Mouse (Mus musculus) heart, embryonic 10.5 days (tissue): ENCODE results near the gene Olig2. TPM values are rescaled to one million over a fixed set of nuclear protein-coding genes. Genes with fewer than 3 reads are reported as not detected.
"Not testable (repeated sequence)": the region's sequence is repeated elsewhere in the genome, so short reads cannot be mapped to it uniquely, and the experiment has no call there.

Experiments
- DNase-seq: peaks from one replicate; pipeline ENCODE4 v3.0.0-alpha.2; 2017; ENCODE audit warnings: low spot score
- H3K27ac ChIP-seq: fragments of 300-500 bp; sonication (generic); 2 replicates; pipeline ENCODE4 v1.5.1; 2016; ENCODE audit warnings: mild to moderate bottlenecking
- H3K27me3 ChIP-seq: fragments of 300-500 bp; sonication (generic); 2 replicates; pipeline ENCODE4 v1.6.1; 2016; ENCODE audit warnings: mild to moderate bottlenecking; ENCODE audit not compliant: poor library complexity, insufficient read depth, severe bottlenecking
- H3K36me3 ChIP-seq: fragments of 300-500 bp; sonication (generic); 2 replicates; pipeline ENCODE4 v1.6.1; 2016; ENCODE audit warnings: mild to moderate bottlenecking, moderate library complexity
- H3K4me1 ChIP-seq: fragments of 300-500 bp; sonication (generic); 2 replicates; pipeline ENCODE4 v1.6.1; 2016; ENCODE audit warnings: mild to moderate bottlenecking
- H3K4me3 ChIP-seq: fragments of 300-500 bp; sonication (generic); 2 replicates; pipeline ENCODE4 v1.5.1; 2016; ENCODE audit warnings: mild to moderate bottlenecking, moderate library complexity
- H3K9me3 ChIP-seq: fragments of 300-500 bp; sonication (generic); 2 replicates; pipeline ENCODE4 v1.6.1; 2016; ENCODE audit warnings: mild to moderate bottlenecking, moderate library complexity
- WGBS: fragments of 180-500 bp; shearing (Covaris S2); methylation state at CpG from one replicate; pipeline ENCODE4 v1.1.7; 2016; 5-methylcytosine and 5-hydroxymethylcytosine counted together
- polyA plus RNA-seq: library from polyadenylated mRNA; unstranded; fragments of >200 nt; fragmentation: Nextera tagmentation; extraction: Ambion mirVana; gene quantifications from 2 replicates; pipeline ENCODE4 v1.2.1, GENCODE M21; 2016

Olig2 gene
- polyA plus RNA-seq, 1 experiment from 2014 or later, result not detected

DNA sequence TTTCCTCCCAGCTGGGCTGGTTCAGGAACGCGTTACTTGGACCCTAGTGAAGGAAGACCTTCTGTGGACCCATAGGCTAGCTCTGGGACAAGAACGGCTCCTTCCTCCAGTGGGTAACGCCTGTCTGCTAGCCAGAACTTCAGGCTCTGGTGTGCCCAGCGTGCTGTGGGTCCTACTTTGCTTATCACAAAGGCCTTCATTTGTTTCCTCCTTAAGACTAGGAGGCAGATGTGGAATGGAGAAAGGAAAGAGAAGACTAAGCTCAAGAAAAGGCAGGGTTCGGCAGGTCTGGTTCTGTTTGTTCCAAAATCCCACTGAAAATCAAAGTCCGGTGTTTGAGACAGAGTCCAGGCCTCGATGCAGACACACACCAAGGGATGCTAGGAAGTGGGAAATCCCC is 4.4 kb downstream of the Olig2 start:
- H3K27me3 ChIP-seq, result peaks cover 100% of the 10 kb centered on the region
- WGBS, result 21% methylated on average over 8 of the region's 8 CpGs
- no peak overlapping the region for H3K4me3 ChIP-seq
- peaks cover 31% of the 10 kb centered on the region for H3K4me1 ChIP-seq
- H3K36me3 ChIP-seq, result no peaks in the 10 kb centered on the region
- no peaks in the 10 kb centered on the region for H3K9me3 ChIP-seq
- no peak for DNase-seq
- H3K27ac ChIP-seq, result no peak overlapping the region

GRCm38 (mm10) chr16:91231781-91232469 is 6.7 kb downstream of the Olig2 start:
- H3K27me3 ChIP-seq, result peaks cover 100% of the 10 kb centered on the region
- no peaks in the 10 kb centered on the region for H3K36me3 ChIP-seq
- no peak overlapping the region for H3K27ac ChIP-seq
- no peak for DNase-seq
- 4% methylated on average over 26 of the region's 26 CpGs for WGBS
- peaks cover 13% of the 10 kb centered on the region for H3K4me1 ChIP-seq
- no peak overlapping the region for H3K4me3 ChIP-seq
- no peaks in the 10 kb centered on the region for H3K9me3 ChIP-seq

- Histone ChIP-seq H3K27ac (no peak overlapping the region), H3K27me3 (peaks cover 100% of the 10 kb centered on the region), H3K9me3 (no peaks in the 10 kb centered on the region), H3K4me1 (peaks cover 7% of the 10 kb centered on the region; the same call in 1 of the 2 replicates), H3K36me3 (no peaks in the 10 kb centered on the region), H3K4me3 (no peak overlapping the region)
- DNase-seq, result no peak
- 8% methylated on average over 25 of the region's 25 CpGs for WGBS
Observed at GRCm38 (mm10) chr16:91232470-91233240, 7.4 kb downstream of the Olig2 start.

GRCm38 (mm10) chr16:91233241-91233944 is 8.1 kb downstream of the Olig2 start:
- Histone ChIP-seq H3K9me3 (no peaks in the 10 kb centered on the region), H3K4me3 (no peak overlapping the region), H3K27me3 (peaks cover 100% of the 10 kb centered on the region), H3K36me3 (no peaks in the 10 kb centered on the region), H3K4me1 (peaks cover 6% of the 10 kb centered on the region; the same call in 1 of the 2 replicates), H3K27ac (no peak overlapping the region)
- no peak for DNase-seq
- WGBS, result 24% methylated on average over 11 of the region's 11 CpGs

- Histone ChIP-seq H3K27me3 (peaks cover 80% of the 10 kb centered on the region), H3K4me1 (no peaks in the 10 kb centered on the region), H3K9me3 (no peaks in the 10 kb centered on the region), H3K27ac (no peak overlapping the region), H3K36me3 (no peaks in the 10 kb centered on the region), H3K4me3 (no peak overlapping the region)
- WGBS, result 48% methylated on average over 4 of the region's 4 CpGs
- DNase-seq, result no peak
Observed at GRCm38 (mm10) chr16:91239024-91239423, 13.8 kb downstream of the Olig2 start.

DNA sequence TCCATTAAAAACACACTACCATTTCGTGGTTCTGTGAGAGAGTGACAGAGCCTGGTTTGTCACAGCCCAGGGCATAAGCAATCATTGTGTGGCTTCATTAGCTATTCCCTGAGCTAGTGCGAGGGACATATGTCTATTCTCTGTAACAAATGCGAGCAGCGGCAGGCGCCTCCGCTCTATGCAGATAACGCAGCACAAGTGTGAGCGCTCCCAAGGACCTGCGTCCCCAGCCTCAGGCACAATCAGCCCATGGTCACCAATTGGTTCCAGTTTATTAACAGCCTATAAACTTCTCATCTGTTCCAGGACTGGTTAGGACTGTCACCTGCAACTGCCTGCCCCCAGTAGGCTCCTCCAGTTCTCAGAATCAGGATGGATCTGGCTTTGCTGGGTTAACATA is 21.0 kb downstream of the Olig2 start:
- Histone ChIP-seq H3K4me1 (no peaks in the 10 kb centered on the region), H3K27ac (no peak overlapping the region), H3K4me3 (no peak overlapping the region), H3K36me3 (no peaks in the 10 kb centered on the region), H3K27me3 (peaks cover 46% of the 10 kb centered on the region), H3K9me3 (no peaks in the 10 kb centered on the region)
- 53% methylated on average over 9 of the region's 9 CpGs for WGBS
- DNase-seq, result no peak

DNA sequence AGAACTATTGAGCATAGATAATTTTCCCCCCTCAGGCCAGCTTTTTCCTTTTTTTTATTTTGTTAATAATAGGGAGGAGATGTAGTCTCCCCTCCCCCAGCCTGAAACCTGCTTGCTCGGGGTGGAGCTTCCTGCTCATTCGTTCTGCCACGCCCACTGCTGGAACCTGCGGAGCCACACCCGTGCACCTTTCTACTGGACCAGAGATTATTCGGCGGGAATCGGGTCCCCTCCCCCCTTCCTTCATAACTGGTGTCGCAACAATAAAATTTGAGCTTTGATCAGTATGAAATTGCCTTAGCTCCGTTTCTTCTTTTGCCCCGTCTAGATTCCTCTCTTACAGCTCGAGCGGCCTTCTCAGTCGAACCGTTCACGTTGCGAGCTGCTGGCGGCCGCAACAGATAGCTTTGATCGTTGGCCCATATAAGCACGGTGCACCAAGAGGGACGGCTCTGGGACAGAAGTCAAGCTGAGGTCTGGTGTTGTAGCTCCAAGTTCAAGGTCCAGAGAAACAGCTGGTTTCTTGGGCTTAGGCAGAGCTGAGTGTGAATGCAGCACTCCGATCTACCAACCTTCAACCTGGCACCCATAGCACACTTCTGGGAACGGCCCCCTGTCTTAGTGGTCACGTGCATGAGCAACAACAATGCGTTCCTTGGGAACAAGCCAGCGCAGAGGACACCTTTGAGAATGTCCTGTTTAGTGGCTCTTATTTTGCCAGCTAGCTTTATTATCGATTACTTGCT is 30.3 kb downstream of the Olig2 start:
- H3K27ac ChIP-seq, H3K4me1 ChIP-seq, H3K9me3 ChIP-seq, H3K36me3 ChIP-seq, DNase-seq: not testable (repeated sequence)
- peaks cover 50% of the 10 kb centered on the region for H3K27me3 ChIP-seq
- peak overlapping the region; percentile 19; the same call in 1 of the 2 replicates for H3K4me3 ChIP-seq
- WGBS, result 22% methylated on average over 24 of the region's 28 CpGs

DNA sequence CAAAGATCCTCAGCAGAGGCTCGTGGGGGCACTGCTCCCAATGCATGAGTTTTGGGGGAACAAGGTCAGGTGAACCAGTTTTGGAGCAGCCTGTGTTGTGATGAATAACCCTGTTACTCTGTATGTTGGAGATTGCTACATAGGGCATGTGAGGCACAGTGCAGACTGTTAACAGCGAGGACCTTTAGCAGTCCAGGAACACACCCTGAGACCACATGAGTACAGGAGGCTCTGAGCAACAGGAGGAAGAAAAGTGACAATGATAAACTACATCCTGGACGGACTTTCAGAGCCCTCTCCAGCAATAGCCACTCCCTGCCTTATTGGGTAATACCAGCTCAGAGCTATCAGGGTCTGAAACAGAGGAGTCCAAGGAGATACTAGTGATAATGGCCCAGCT is 33.7 kb downstream of the Olig2 start:
- no peaks in the 10 kb centered on the region for H3K9me3 ChIP-seq
- no peak overlapping the region for H3K27ac ChIP-seq
- H3K4me1 ChIP-seq, result no peaks in the 10 kb centered on the region
- H3K36me3 ChIP-seq, result no peaks in the 10 kb centered on the region
- H3K27me3 ChIP-seq, result peaks cover 79% of the 10 kb centered on the region
- WGBS, result 55% methylated on average over 3 of the region's 3 CpGs
- DNase-seq, result no peak
- H3K4me3 ChIP-seq, result no peak overlapping the region

- Histone ChIP-seq H3K27me3 (peaks cover 94% of the 10 kb centered on the region), H3K4me3 (no peak overlapping the region), H3K4me1 (no peaks in the 10 kb centered on the region), H3K9me3 (no peaks in the 10 kb centered on the region), H3K36me3 (no peaks in the 10 kb centered on the region), H3K27ac (no peak overlapping the region)
- 78% methylated on average over 3 of the region's 3 CpGs for WGBS
- no peak for DNase-seq
Observed at GRCm38 (mm10) chr16:91260861-91261260, 35.6 kb downstream of the Olig2 start.

DNA sequence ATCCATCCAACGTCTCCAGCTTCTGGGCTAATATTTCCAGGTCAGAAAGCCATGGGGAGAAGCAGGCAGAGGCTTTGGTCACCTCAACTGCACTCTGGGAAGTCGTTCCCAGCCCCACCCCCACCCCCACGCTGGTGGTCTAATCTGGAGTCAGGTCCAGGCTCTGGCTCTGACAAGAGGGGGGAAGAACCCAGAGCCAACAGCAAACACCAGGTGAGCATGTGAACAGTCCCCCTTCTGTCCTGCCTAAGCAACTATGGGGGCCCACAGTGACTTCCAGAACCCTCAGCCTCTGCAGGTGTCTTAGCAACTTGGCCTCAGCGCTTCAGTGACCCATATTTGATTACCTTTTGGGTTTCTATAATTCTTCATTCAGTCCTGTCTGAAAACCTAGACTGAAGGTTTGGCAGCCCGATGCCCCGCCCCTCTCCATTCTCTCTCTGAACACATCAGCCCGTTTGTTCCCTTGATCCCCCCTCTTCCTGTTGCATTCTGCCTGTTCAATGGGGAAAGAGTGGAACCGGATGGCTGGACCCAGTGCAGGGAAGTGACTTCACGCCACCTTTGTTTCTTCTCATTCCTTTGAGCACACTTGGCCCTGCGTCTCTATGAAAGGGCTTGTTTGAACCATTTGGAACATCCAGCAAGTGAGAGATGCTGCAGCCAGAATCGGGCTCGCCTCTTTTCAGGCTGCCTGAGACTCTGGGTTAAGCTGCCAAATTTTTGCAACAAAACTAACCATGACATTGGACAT is 37.4 kb downstream of the Olig2 start:
- WGBS, result 40% methylated on average over 12 of the region's 12 CpGs
- Histone ChIP-seq H3K4me3 (no peak overlapping the region), H3K4me1 (no peaks in the 10 kb centered on the region), H3K27ac (no peak overlapping the region), H3K9me3 (no peaks in the 10 kb centered on the region), H3K36me3 (no peaks in the 10 kb centered on the region), H3K27me3 (peaks cover 94% of the 10 kb centered on the region)
- DNase-seq, result no peak

- Histone ChIP-seq H3K36me3 (no peaks in the 10 kb centered on the region), H3K27ac (no peak overlapping the region), H3K4me3 (no peak overlapping the region), H3K4me1 (peaks cover 18% of the 10 kb centered on the region), H3K9me3 (no peaks in the 10 kb centered on the region), H3K27me3 (peaks cover 96% of the 10 kb centered on the region)
- WGBS, result 77% methylated on average over 6 of the region's 6 CpGs
- no peak for DNase-seq
Observed at GRCm38 (mm10) chr16:91265972-91266371, 40.7 kb downstream of the Olig2 start.
